ENCODE assay signal across 27 mouse cellular contexts in genomic region chr3:99047156-99047555, GRCm38 (mm10).
"Had no signal": no experiment of that assay in that cellular context is flagged by ENCODE, and none has a peak within 500 bp of the region (broad histone marks: within the 10 kb centered on the region; RNA-seq: fewer than 3 reads in every experiment).

No protein-coding gene starts in this region.

- H3K4me2 ChIP-seq: heart, embryonic 12.5 days; hindbrain, embryonic 12.5 days; hindbrain, embryonic 14.5 days; kidney, embryonic 15.5 days; limb, embryonic 13.5 days; liver, embryonic 11.5 days; liver, embryonic 13.5 days; liver, embryonic 15.5 days had no signal

- H3K9me3 ChIP-seq: heart, embryonic 10.5 days; heart, embryonic 12.5 days; hindbrain, embryonic 10.5 days; hindbrain, embryonic 12.5 days; kidney, embryonic 15.5 days; limb, embryonic 13.5 days; liver, embryonic 15.5 days had no signal

- ATAC-seq: hindbrain, postnatal 0 days; intestine, embryonic 16.5 days had no signal

- DNase-seq: gastrocnemius, adult 2 months; gastrocnemius, postnatal 10 days; gastrocnemius, postnatal 25 days; heart, adult 18-20 months; heart, postnatal 10 days; heart, postnatal 4 days; kidney, adult 11 months; kidney, adult 2 months; kidney, adult 9 months; kidney, postnatal 10 days; kidney, postnatal 25 days; kidney, postnatal 4 days; liver; liver, embryonic 13.5 days had no signal

- H3K27me3 ChIP-seq: heart, embryonic 12.5 days; hindbrain, embryonic 12.5 days; kidney, embryonic 15.5 days; limb, embryonic 13.5 days; liver, embryonic 13.5 days; liver, embryonic 15.5 days had no signal

- H3K4me1 ChIP-seq: heart, embryonic 10.5 days; heart, embryonic 12.5 days; hindbrain, embryonic 12.5 days; kidney, embryonic 15.5 days; liver, embryonic 13.5 days; liver, embryonic 15.5 days had no signal

- H3K9ac ChIP-seq: heart, embryonic 12.5 days; hindbrain, embryonic 12.5 days; hindbrain, embryonic 14.5 days; kidney, embryonic 15.5 days; limb, embryonic 13.5 days; liver, embryonic 13.5 days; liver, embryonic 15.5 days had no signal

- H3K36me3 ChIP-seq: heart, embryonic 10.5 days; heart, embryonic 12.5 days; hindbrain, embryonic 10.5 days; hindbrain, embryonic 12.5 days; kidney, embryonic 15.5 days; limb, embryonic 13.5 days; liver, embryonic 13.5 days; liver, embryonic 15.5 days had no signal

- H3K27ac ChIP-seq: gastrocnemius, adult 2 months; heart, embryonic 10.5 days; hindbrain, embryonic 10.5 days; hindbrain, embryonic 12.5 days; hindbrain, embryonic 14.5 days; hindbrain, postnatal 0 days; kidney, embryonic 15.5 days; layer of hippocampus, adult 2 months; left cerebral cortex, adult 2 months; limb, embryonic 13.5 days; liver, embryonic 13.5 days; liver, embryonic 15.5 days had no signal

- H3K4me3 ChIP-seq: gastrocnemius, adult 2 months; heart, embryonic 10.5 days; heart, embryonic 12.5 days; hindbrain, embryonic 10.5 days; hindbrain, embryonic 12.5 days; kidney, embryonic 15.5 days; layer of hippocampus, adult 2 months; left cerebral cortex, adult 2 months; limb, embryonic 13.5 days; liver, embryonic 13.5 days; liver, embryonic 15.5 days had no signal
